Mouse (Mus musculus) lung, postnatal 0 days (tissue): ENCODE results near the gene Aif1.

Experiments used
- CTCF ChIP-seq: IDR thresholded peaks from 2 replicates; pipeline ENCODE4 v1.5.1; 2016; ENCODE audit warnings: antibody characterized with exemption, mild to moderate bottlenecking
- EP300 ChIP-seq: IDR thresholded peaks from 2 replicates; pipeline ENCODE4 v1.6.1; 2016; ENCODE audit warnings: antibody characterized with exemption, mild to moderate bottlenecking, control low read depth

DNA sequence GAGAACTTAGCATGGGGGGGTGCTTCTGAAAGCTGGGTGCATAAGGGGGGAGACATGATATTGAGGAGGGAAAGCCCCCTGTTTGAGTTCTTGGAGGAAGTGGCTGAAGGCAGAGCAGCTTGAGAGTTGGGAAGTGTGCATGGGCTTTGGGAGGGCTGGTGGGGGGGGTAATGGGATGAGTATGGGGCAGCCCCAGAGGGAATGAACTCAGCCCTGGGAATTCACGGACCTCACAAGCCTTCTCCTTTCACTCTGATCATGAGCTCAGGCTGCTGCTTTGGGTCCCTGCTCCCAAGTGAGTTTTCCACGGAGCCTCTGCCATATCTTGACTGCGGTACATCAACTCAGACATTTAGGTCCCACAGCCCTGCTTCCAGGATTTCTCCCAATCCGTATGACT is 26.6 kb upstream of the Aif1 start:
- no peak for TF ChIP-seq CTCF
- no peak for TF ChIP-seq EP300
